Mouse (Mus musculus): ENCODE data around the gene Ttll13.

Ttll13 gene

DNA sequence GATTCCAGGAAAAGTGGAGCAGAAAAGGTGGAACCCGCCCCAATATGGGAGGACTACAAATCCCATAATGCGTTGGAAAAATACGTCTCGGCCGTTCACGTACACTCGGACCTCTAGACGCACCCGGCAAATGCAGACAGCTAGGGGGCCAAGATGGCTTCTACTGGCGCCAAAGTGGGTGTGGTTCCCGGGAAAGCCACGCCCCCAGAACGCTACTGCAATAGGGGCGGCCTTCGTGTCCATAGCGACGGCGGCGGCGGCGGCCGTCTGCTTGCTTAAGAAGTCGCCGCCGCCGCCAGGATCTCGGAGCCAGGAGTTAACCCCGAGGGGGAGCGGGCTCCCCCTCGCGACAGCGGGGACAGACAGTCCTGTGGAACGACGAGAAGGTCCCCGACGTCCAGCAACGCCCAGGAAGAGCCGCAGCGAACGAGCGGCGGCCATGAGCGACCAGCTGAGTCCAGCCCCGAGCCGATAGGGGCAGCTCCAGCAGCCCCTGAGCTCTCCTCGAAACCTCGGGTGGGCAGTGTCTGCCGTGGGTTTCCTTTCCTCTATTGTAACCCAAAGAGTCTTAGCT is at the start of gene Ttll13:
TSS of gene Ttll13 (plus strand) at position 229 of the 574 bp plus-strand sequence.
- peak; percentile 99 for DNase-seq (ENCODE audit: low spot score)

GRCm38 (mm10) chr7:80197371-80197770 is 48.8 kb upstream of the Ttll13 start:
- peak; percentile 42 for DNase-seq (ENCODE audit: low spot score)

GRCm38 (mm10) chr7:80197941-80198778 is 48.0 kb upstream of the Ttll13 start:
- peak; percentile 91 for DNase-seq (ENCODE audit: low spot score)

DNA sequence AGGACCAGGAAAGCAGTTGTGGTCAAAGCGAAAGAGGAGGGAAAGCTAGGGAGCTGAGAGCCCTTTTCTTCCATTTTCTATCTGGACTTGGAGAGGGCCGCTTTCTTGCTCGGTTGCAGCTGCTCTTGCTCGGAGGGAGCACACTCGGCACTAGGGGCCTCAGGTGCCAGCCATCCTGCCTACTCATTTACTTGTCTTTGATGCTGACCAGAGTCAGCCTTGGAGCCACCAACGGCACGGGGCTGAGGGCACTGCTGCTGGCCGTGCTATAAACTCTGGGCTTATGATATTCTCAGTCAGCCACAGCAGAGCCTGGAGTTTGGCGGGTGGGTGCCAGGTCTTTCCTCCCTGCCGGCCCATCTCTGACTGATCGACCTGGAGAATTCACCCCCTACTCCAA is 47.3 kb upstream of the Ttll13 start:
- peak; percentile 43 for DNase-seq (ENCODE audit: low spot score)

- DNase-seq (ENCODE audit: low spot score) = no peak
Observed at GRCm38 (mm10) chr7:80199286-80199685, 46.9 kb upstream of the Ttll13 start.

DNA sequence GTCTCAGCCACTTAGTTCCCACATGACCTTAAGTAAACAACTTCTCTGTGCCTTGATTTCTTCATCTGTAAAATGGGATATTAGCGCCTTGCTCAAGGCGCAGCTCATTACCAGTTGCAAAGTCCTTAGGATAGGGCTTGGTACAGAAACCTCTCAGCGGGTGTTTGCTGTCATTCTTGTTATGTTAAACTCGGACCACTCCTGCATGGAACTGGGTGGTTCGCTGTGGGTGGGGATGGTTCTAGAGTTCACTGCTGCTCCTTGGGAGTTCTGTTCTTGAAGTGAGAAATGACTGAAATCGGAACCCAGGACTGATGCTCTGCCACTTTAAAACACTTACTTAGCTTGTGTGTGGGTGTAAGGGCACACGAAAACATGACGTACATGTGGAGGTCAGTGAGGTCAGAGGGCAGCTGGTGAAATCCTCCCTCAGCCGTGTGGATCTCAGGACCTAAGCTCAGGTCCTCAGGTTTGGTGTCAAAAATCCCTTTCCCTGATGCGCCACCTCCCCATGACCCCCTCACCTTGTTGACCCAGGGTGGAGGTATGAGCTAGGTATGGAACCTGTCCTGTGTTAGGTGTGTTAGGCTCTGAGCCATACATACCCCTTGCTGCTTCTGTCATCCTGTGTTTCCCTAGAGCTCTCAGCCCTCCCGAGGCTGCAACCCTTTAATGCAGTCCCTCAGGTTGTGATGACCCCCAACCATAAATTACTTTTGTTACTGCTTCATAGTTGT is 46.2 kb upstream of the Ttll13 start:
- DNase-seq (ENCODE audit: low spot score) = no peak

DNA sequence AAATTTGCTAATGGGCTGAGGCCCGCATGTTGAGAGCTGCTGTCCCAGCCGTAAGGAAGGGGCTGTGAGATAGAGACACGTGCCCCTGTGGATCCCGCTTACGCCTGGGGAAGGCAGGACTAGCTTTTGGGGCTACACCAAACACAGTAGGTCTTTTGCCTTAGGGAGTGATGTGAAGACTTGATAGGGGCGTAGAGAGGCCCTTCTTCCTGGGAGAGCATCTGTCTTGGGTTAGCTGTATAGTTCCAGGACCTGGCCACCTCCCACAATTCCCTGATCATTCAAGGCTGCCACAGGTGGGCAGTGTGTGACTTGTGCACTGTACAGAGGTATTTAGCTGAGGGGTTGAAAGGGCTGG is 45.6 kb upstream of the Ttll13 start:
- no peak for DNase-seq (ENCODE audit: low spot score)

- no peak for DNase-seq (ENCODE audit: low spot score)
Observed at GRCm38 (mm10) chr7:80200963-80201539, 45.1 kb upstream of the Ttll13 start.

DNA sequence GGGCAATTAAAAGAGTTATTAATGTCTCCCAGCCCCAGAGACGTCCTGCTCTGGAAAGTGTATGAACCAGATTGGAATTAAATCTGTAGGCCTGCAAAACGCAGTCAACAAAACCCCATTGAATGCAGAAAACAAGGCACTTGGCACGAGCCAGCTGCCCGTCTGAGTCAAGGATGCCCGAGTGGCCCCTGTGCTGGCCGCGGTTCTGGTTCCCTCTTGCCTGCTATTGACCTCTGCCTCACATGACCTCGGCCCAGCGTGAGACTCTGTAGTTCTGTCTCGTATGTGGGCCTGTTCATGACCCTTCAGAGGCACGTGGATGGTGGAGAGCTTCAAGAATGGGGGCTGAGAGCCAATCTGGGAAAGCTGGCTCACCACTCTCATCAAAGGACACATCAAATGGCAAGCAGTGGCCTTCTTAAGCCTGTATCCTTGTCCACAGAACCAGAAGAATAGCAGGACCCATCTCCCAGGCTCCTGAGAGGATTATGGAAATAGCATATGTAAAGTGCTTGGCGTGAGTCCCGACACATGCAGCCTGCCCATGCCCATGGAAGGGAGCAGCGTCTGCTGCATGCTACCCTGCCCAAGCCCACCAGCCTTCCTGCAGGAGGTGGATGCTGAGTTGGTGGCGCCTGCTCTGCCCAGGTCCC is 44.2 kb upstream of the Ttll13 start:
- no peak for DNase-seq (ENCODE audit: low spot score)

DNA sequence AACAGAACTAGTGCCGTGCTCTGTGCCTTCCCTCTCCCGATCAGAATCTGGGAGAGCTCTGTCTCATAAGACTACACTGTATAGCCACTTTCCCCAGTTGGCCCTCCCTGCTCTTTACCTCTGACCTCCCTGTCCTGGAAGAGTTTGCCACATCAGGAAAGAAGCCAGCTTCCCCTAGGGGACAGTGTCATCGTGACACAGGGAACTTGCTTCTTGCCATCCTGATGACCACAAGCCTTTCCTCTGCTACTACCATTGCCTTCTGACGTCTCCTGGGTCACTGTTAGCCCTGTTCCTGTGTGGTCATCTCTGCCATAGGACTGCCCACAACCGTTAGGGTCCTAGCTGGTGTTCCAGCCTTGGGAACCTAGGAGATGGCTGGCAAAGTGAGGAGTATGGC is 43.2 kb upstream of the Ttll13 start:
- no peak for DNase-seq (ENCODE audit: low spot score)

- no peak for DNase-seq (ENCODE audit: low spot score)
Observed at GRCm38 (mm10) chr7:80203638-80204096, 42.5 kb upstream of the Ttll13 start.

DNA sequence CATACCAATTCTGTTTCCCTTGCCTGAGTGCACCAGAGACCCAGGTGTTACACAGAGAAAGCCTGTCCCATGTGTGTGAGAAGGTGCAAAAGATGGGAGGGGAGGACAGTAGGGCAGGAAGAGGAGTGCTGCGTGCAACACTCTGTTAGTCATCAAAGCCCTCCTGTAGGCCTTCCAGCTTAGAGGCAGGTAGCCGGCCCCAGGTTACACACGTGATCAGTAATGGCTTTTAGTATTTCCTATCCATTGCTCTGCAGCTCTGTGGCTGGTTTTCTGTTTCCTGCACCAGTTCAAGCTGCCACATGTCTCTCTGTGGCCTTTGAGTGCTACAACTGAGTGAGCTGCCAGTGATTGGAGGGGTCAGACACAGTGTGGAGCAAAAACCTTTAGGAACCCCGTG is 41.8 kb upstream of the Ttll13 start:
- DNase-seq (ENCODE audit: low spot score) = no peak

DNA sequence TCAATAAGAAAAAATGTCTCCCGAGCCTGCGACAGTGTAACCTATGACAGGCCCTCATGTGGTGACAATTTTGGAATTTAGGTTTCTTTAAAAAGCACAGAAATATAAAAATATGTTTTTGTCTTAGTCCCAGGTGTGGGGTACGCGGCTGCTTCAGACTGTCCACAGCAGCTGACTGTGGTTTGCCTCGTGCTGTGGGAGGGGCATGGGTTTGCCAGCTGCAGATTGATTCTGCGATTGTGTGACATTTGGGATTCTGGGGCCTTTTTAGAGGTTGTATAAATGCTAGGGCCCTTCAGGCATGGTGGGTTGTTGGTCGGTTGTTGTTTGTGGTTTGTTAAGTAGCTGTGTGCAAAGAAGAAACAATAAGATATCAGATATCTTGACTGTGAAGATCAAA is 41.2 kb upstream of the Ttll13 start:
- DNase-seq (ENCODE audit: low spot score) = no peak

- no peak for DNase-seq (ENCODE audit: low spot score)
Observed at GRCm38 (mm10) chr7:80205705-80206589, 40.2 kb upstream of the Ttll13 start.

DNA sequence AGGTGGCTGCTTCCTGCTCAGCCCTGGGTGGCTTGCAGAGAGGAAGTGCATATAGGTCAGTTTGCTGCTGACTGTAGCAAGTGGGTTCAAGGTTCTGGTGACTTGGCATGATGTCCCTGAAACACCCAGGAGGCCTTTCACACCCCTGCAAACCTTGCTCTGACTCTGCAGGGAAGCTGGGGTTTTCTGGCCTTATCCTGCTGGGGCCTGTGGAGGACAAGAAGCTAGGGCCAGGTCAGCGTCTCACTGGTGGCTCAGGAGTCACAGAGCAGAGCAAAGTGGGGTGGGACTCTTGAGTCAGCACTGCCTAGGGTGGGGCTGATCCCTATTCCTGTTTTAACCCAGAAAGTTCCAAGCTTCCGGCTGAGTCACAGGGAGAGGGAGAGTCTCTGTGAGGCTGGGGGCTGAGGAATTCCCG is 38.9 kb upstream of the Ttll13 start:
- no peak for DNase-seq (ENCODE audit: low spot score)

DNA sequence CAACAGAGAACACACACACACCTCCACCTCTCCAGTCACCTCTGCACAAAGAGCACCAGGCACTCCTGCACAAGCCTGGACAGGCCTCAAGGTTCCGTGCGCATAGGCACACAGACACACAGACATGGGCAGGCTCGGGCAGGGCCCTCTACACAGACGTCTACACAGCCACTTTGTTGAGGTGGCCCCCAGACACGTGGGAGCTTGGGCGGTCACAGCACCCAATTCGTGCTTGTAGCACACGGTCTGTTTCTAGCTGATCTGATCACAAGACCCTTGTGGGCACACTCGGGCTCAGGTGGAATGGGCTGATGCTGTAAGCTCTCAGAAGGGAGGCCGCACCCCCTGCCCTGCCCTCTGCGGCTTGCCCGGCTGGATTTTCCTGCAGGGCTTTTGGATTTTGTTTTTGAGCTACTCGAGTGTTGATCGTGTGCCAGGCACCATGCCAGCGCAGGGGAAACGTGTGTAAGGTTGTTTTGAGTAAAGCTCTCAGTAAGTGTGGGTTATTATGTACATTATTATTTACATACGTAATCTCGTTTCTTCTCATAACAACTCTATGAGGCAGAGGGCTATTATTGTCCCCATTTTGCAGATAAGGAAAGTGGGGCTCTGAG is 38.0 kb upstream of the Ttll13 start:
- DNase-seq (ENCODE audit: low spot score) = no peak

GRCm38 (mm10) chr7:80208738-80209430 is 37.3 kb upstream of the Ttll13 start:
- DNase-seq (ENCODE audit: low spot score) = no peak

GRCm38 (mm10) chr7:80209669-80210068 is 36.5 kb upstream of the Ttll13 start:
- no peak for DNase-seq (ENCODE audit: low spot score)

DNA sequence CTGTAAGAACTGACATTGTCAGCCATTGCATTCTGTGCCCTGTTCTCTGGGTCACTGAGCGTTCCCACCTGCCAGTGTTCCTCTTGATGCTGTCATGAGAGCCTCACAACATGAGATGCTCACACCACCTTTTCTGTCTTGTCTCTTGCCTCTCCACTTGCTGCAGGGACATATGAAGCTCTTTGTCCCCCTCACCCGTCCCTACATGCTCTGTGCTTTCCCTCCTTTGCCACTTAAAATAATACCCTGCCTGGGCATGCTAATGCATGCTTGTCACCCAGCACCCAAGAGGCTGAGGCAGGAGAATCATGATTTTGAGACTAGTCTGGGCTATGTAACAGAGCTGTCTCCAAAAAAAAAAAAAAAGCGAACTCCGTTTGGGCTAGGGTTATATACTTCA is 35.2 kb upstream of the Ttll13 start:
- DNase-seq (ENCODE audit: low spot score) = no peak

GRCm38 (mm10) chr7:80213604-80214003 is 32.6 kb upstream of the Ttll13 start:
- DNase-seq (ENCODE audit: low spot score) = no peak

All from embryo, embryonic 10.5 days (tissue).